Mouse (Mus musculus) stomach, embryonic 15.5 days (tissue): Measurements from ENCODE around the gene Gm20388. TPM values are rescaled to one million over a fixed set of nuclear protein-coding genes. Genes with fewer than 3 reads are reported as not detected.

Experiments used
- ATAC-seq: fragments of 200-750 bp; cut with Nextera tagmentation; 2 replicates; pipeline ENCODE4 v1.8.0; 2017; ENCODE audit warnings: low read depth, moderate number of reproducible peaks, moderate TSS enrichment; ENCODE audit not compliant: insufficient read depth, low FRiP score
- H3K27ac ChIP-seq: fragments of 300-500 bp; sonication (generic); 2 replicates; pipeline ENCODE4 v1.5.1; 2015; ENCODE audit warnings: mild to moderate bottlenecking, inconsistent platforms
- H3K27me3 ChIP-seq: fragments of 300-500 bp; sonication (generic); replicated peaks from 2 replicates; pipeline ENCODE4 v1.6.1; 2015; ENCODE audit warnings: inconsistent platforms
- H3K36me3 ChIP-seq: fragments of 300-500 bp; sonication (generic); 2 replicates; pipeline ENCODE4 v1.6.1; 2015; ENCODE audit warnings: inconsistent platforms
- H3K4me1 ChIP-seq: fragments of 300-500 bp; sonication (generic); 2 replicates; pipeline ENCODE4 v1.6.1; 2015; ENCODE audit warnings: inconsistent platforms
- H3K4me2 ChIP-seq: fragments of 300-500 bp; sonication (generic); 2 replicates; pipeline ENCODE4 v1.6.1; 2015; ENCODE audit warnings: mild to moderate bottlenecking, inconsistent platforms
- H3K4me3 ChIP-seq: fragments of 300-500 bp; sonication (generic); replicated peaks from 2 replicates; pipeline ENCODE4 v1.5.1; 2015; ENCODE audit warnings: inconsistent platforms
- H3K9ac ChIP-seq: fragments of 300-500 bp; sonication (generic); 2 replicates; pipeline ENCODE4 v1.6.1; 2015; ENCODE audit warnings: inconsistent platforms
- H3K9me3 ChIP-seq: fragments of 300-500 bp; sonication (generic); 2 replicates; pipeline ENCODE4 v1.6.1; 2016; ENCODE audit warnings: inconsistent platforms
- WGBS: fragments of 180-500 bp; shearing (Covaris S2); methylation state at CpG from one replicate; pipeline ENCODE4 v1.1.7; 2015; 5-methylcytosine and 5-hydroxymethylcytosine counted together
- polyA plus RNA-seq: library from polyadenylated mRNA; unstranded; fragments of >200 nt; fragmentation: Nextera tagmentation; extraction: Ambion mirVana; gene quantifications from 2 replicates; pipeline ENCODE4 v1.2.1, GENCODE M21; 2015

The Gm20388 gene
- polyA plus RNA-seq, 1 experiment from 2014 or later = not detected

DNA sequence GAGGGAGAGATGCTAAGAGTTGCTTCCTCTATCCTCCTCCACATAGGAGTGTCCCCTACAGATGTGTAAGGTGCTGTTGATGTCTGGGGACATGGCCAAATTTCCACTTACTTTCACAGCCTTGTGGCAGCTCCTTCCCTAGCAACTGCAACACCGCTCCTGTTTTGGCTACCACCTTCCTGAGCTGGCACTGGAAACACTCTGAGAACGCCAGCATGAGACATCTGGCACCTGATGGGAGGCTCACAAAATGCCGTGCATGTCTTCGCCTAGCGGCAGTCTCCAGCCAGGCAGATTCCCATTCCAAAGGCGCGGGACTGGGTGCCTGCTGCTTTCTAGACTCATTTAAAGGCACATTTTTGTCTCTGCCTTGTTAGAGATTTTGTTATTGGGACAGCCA, 226.0 kb downstream of the Gm20388 start:
- no peak for ATAC-seq
- H3K9ac ChIP-seq = no peak overlapping the region
- 0 out of 2 replicates have a peak, but pooled peaks cover 2% of the 10 kb centered on the region for H3K27me3 ChIP-seq
- no peaks in the 10 kb centered on the region for H3K4me1 ChIP-seq
- H3K36me3 ChIP-seq = no peaks in the 10 kb centered on the region
- no peaks in the 10 kb centered on the region for H3K9me3 ChIP-seq
- no peak overlapping the region for H3K27ac ChIP-seq
- no peak overlapping the region for H3K4me3 ChIP-seq
- 65% methylated on average over 7 of the region's 7 CpGs for WGBS
- no peak overlapping the region for H3K4me2 ChIP-seq

DNA sequence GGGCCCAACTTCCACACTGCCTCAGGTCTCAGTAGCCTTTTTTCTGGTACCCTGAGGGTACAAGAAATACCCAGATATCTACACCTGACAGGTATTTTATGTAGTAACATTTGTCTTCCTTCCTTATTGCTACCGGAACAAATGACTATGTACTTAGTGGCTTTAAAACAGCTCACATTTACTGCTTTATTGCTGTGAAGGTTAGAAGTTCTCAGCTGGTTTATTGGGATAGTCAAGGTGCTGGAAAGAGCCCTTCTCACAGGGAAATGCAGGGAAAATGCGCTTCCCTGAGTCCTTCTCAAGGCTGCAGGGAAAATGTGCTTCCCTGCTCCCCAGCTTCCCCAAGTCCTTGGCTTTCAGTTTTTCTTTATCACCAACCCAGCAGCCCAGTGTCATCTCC, 228.3 kb downstream of the Gm20388 start:
- WGBS = 85% methylated on average over 2 of the region's 2 CpGs
- Histone ChIP-seq H3K27me3 (0 out of 2 replicates have a peak, but pooled peaks cover 2% of the 10 kb centered on the region), H3K4me3 (no peak overlapping the region), H3K4me1 (no peaks in the 10 kb centered on the region), H3K9ac (no peak overlapping the region), H3K36me3 (no peaks in the 10 kb centered on the region), H3K4me2 (no peak overlapping the region), H3K27ac (no peak overlapping the region), H3K9me3 (no peaks in the 10 kb centered on the region)
- no peak for ATAC-seq

DNA sequence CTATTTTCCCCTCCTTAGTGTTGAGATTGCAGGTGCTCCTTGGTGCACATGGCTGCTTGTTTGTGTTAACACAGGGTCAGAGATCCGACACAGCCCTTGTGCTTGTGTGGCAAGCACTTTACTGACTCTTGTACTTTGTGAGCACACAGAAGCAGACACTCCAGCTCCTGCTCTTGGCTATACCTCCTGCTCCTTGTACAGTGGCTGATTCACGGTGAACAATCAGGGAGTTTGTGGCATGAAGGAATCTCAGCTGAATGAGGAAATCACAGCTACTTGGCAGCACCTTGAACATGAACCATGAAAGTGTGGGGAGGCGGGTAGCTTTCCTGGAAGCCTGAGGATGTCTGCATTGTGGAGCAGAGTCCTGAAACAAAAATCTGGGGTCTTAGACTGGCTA, 230.1 kb downstream of the Gm20388 start:
- Histone ChIP-seq H3K4me1 (no peaks in the 10 kb centered on the region), H3K9ac (no peak overlapping the region), H3K9me3 (no peaks in the 10 kb centered on the region), H3K4me2 (no peak overlapping the region), H3K4me3 (no peak overlapping the region), H3K27me3 (0 out of 2 replicates have a peak, but pooled peaks cover 2% of the 10 kb centered on the region), H3K27ac (no peak overlapping the region), H3K36me3 (no peaks in the 10 kb centered on the region)
- ATAC-seq = no peak
- 66% methylated on average over 3 of the region's 3 CpGs for WGBS

DNA sequence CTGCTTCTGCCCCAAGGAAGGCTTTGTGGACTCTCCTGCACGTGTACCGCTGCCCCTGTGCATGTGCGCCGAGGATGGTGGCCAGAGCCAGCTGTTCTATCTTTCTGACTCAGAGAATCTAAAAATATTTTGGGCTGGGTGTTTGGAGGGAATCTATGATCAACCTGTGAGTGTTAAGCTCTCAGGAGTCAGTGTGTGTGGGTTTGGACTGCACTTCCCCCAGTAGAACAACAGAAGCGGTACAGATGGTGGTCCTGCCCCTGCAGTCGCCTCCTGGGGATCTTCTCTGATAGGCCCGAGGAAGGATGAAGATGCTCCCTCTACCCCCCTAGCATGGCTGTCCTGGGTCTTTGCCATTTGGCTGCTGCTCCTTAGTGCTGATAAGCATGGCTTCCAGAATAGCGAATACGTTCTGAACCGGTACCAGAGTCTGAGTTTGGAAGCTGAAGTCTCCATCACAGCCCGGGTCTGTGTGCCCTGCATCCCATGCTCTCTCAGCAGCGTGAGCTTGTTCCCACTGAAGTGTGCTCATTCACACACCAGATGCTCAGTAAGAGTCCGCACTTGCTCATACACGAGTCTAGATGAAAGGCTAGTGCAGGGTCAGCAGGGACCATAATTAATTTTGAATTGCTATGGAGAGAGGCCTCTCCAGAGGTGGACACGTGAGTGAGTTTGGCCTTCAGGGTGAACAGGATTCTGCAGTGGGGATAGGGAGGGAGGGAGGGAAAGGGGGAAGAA, 233.4 kb downstream of the Gm20388 start:
- Histone ChIP-seq H3K9ac (no peak overlapping the region), H3K36me3 (no peaks in the 10 kb centered on the region), H3K4me3 (no peak overlapping the region), H3K4me2 (no peak overlapping the region), H3K27me3 (no peaks in the 10 kb centered on the region), H3K27ac (no peak overlapping the region), H3K9me3 (no peaks in the 10 kb centered on the region), H3K4me1 (no peaks in the 10 kb centered on the region)
- ATAC-seq = no peak
- WGBS = 63% methylated on average over 15 of the region's 15 CpGs

DNA sequence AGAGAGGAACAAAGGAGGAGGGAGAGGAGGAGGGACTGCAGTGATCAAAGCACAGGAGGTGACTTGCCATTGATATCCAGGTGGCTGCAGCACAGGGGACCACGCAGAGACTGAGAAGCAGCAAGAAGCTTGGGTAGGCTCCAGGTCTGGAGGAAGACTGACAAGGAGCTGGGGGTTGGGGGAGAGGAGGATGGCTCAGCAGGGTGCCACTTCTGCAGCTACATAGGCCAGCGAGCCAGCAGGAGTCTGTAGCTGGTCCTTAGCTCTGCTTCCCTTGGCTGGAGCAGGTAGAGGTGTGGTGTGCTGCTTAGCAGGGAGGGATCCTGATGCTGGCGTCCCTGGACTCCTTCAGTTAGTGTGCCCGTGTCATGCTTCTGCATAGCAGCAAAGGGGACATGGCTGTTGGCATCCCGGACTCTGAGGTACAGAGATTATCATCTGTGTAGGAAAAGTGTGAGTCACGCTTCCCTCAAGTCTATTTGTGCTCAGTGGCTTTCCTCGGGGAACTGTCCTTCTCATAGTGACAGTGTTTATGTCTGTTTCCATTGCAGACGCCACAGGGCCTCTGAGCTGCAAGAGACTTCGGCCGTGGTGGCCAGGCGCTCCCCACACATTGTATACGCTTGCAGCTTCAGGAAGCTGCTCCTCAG, 234.1 kb downstream of the Gm20388 start:
- no peaks in the 10 kb centered on the region for H3K4me1 ChIP-seq
- no peaks in the 10 kb centered on the region for H3K36me3 ChIP-seq
- H3K27me3 ChIP-seq = no peaks in the 10 kb centered on the region
- ATAC-seq = no peak
- WGBS = 43% methylated on average over 12 of the region's 12 CpGs
- no peaks in the 10 kb centered on the region for H3K9me3 ChIP-seq
- H3K9ac ChIP-seq = no peak overlapping the region
- no peak overlapping the region for H3K27ac ChIP-seq
- H3K4me3 ChIP-seq = no peak overlapping the region
- H3K4me2 ChIP-seq = no peak overlapping the region

DNA sequence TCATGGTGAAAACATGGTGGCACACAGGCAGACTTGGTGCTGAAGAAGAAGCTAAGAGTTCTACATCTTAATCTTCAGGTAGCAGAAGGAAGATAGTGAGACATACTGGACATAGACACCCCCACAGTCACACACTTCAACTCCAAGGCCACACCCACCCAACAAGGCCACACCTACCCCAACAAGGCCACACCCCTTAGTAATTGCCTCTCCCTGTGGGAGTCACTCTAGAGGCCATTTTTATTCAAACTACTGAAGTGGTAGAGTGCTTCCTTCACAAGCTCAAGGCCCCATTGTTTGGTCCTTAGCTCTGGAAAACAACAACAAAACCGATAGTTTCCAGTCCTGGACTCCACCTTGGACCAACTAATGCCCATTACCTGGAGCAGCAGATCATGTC, 235.4 kb downstream of the Gm20388 start:
- no peak overlapping the region for H3K4me2 ChIP-seq
- no peak overlapping the region for H3K4me3 ChIP-seq
- no peaks in the 10 kb centered on the region for H3K36me3 ChIP-seq
- 80% methylated on average over 1 of the region's 1 CpGs for WGBS
- no peak for ATAC-seq
- H3K9ac ChIP-seq = no peak overlapping the region
- H3K4me1 ChIP-seq = no peaks in the 10 kb centered on the region
- no peak overlapping the region for H3K27ac ChIP-seq
- no peaks in the 10 kb centered on the region for H3K9me3 ChIP-seq
- no peaks in the 10 kb centered on the region for H3K27me3 ChIP-seq

DNA sequence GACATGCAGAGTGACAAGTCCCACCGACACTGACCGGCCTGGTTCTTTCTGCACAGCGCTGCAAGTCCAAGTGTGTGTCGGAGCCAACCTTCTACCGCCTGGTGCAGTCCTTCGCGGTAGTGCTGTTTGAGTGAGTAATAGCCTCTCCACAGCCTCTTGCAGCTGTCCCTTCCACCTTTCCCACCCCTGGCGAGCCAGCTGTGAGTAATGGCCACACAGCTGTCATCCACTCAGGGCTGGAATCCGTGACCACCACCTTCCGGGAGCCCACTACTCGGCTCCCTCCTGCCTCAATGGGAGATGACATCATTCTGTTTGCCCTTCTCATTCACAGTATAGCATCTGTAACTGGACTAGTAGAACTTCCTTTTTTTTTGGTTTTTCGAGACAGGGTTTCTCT, 239.4 kb downstream of the Gm20388 start:
- H3K36me3 ChIP-seq = no peaks in the 10 kb centered on the region
- no peaks in the 10 kb centered on the region for H3K9me3 ChIP-seq
- H3K9ac ChIP-seq = no peak overlapping the region
- no peak overlapping the region for H3K4me3 ChIP-seq
- no peak overlapping the region for H3K27ac ChIP-seq
- no peak for ATAC-seq
- WGBS = 45% methylated on average over 12 of the region's 12 CpGs
- 0 out of 2 replicates have a peak, but pooled peaks cover 6% of the 10 kb centered on the region for H3K4me1 ChIP-seq
- H3K4me2 ChIP-seq = no peak overlapping the region
- no peaks in the 10 kb centered on the region for H3K27me3 ChIP-seq

DNA sequence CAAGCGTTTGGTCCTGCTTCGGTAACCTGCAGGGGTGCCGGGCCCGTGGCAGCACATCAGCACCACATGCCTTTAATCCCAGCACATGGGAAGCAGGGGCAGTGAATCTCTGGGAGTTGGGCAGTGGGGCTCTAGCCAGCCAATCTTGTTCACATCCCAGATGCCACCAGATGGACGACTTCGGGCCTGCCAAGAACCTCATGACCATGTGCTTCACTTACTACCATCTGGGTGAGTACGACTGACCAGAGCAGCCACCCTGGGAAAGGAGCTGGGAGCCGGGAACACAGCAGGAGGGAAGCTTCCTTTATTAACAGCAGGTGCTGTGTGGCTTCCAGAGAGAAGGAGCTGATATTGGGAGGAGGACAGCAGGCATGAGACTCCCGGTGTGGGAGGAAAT, 240.5 kb downstream of the Gm20388 start:
- no peaks in the 10 kb centered on the region for H3K9me3 ChIP-seq
- ATAC-seq = no peak
- WGBS = 71% methylated on average over 9 of the region's 9 CpGs

DNA sequence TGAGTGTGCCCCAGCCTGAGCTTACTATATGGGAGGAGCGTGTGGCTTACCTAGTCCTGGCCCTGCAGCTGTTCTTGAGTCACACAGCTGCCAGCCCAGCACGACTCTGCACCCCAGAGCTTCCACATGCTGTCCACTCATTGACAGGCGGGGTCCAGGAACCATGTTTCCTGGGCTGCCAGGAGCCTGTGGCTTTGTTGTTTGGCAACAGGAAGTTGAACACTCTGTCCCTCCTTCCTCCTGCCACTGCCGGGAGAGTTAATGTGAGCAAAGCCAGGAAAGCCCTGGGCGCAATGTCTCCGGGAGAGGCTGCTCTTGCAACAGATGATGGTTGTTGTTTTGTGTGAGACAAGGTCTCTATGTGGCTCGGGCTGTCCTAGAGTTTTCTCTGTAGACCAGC, 242.0 kb downstream of the Gm20388 start:
- 49% methylated on average over 7 of the region's 7 CpGs for WGBS
- no peaks in the 10 kb centered on the region for H3K9me3 ChIP-seq
- H3K27me3 ChIP-seq = no peaks in the 10 kb centered on the region
- H3K4me2 ChIP-seq = no peak overlapping the region
- ATAC-seq = no peak
- 0 out of 2 replicates have a peak, but pooled peaks cover 6% of the 10 kb centered on the region for H3K4me1 ChIP-seq
- H3K36me3 ChIP-seq = no peaks in the 10 kb centered on the region
- no peak overlapping the region for H3K4me3 ChIP-seq
- no peak overlapping the region for H3K9ac ChIP-seq
- H3K27ac ChIP-seq = no peak overlapping the region

More for the DNA sequence above, 240.5 kb downstream of the Gm20388 start:
- H3K4me1 ChIP-seq = 0 out of 2 replicates have a peak, but pooled peaks cover 6% of the 10 kb centered on the region
- no peaks in the 10 kb centered on the region for H3K36me3 ChIP-seq
- no peak overlapping the region for H3K27ac ChIP-seq
- H3K4me3 ChIP-seq = no peak overlapping the region
- no peak overlapping the region for H3K4me2 ChIP-seq
- H3K9ac ChIP-seq = no peak overlapping the region
- no peaks in the 10 kb centered on the region for H3K27me3 ChIP-seq

DNA sequence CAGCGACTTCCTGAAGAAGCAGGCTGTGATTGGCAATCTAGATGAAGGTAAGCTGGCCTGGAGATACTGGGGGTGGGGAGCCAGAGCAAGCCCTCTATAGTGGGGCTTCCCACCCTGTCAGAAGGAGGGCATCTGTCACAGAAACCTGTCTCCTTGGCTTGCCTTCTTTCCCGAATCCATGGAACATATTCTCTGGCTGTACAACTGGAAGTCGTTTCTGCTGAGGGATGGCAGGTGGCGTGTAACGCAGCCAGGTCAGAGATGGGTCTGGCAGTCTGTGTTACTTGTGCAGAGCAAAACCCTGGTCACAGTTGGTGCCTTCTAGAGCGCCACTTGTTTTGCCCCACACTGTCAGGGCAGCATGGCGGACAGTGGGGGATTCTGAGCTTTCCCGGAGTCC, 249.7 kb downstream of the Gm20388 start:
- WGBS = 78% methylated on average over 8 of the region's 8 CpGs
- Histone ChIP-seq H3K36me3 (no peaks in the 10 kb centered on the region), H3K27me3 (no peaks in the 10 kb centered on the region), H3K4me2 (no peak overlapping the region), H3K4me1 (no peaks in the 10 kb centered on the region), H3K9ac (no peak overlapping the region), H3K27ac (no peak overlapping the region), H3K9me3 (no peaks in the 10 kb centered on the region), H3K4me3 (no peak overlapping the region)
- no peak for ATAC-seq

DNA sequence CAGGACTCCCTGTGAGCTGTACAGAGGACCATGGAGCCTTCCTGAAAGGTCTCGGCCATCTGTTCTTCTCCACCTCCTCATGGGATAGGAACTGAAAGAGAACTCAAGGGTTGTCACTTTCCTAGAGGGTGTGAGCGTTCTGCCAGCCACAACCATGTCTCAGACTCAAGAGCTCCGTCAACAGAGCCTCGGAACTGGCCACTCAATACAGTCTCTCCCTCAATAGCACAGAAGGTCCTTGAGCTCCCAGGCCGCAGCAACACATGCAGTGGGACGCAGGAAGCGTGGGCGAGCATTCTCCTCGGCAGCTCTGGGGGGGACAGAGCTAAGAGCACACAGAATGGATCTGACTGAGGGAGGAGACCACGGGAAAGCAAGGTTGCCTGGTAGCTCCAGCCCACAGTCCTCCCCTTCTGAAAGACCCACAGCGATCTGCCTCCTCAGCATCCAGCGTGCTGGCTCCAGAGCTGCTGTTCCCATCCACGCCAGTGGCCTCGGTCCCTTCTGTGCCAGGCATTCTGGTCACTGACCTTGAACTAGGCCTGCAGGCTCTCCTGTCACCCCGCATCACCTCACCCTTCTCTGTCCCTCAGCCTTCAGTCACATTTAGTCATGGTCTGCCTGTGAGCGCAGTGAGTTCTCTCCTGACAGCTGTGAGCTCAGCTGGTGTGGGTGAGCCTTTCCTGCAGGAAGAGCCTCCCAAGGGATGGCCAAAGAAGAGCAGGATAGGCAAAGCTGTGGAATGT, 251.2 kb downstream of the Gm20388 start:
- H3K27me3 ChIP-seq = no peaks in the 10 kb centered on the region

DNA sequence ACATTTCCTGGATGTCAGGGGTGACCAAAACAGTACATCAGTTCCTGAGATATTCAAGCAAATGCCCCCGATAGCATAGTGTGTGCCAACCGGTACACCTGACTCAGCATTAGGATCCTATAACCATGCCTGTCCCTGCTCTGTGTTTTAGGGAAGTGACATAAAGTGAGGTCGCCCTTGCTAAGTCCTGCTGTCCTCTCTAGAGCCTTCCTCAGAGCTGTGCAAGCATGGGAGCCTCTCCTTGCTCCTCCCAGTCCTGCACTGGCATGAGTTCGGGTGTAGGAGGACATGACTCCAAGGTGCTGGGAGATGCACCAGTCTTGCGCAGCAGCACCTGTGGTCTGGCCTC, 251.7 kb downstream of the Gm20388 start:
- H3K27ac ChIP-seq = no peak overlapping the region
- no peaks in the 10 kb centered on the region for H3K4me1 ChIP-seq
- no peak overlapping the region for H3K4me3 ChIP-seq
- no peaks in the 10 kb centered on the region for H3K36me3 ChIP-seq
- H3K9ac ChIP-seq = no peak overlapping the region
- WGBS = 88% methylated on average over 5 of the region's 5 CpGs
- no peaks in the 10 kb centered on the region; the same call in 1 of the 2 replicates for H3K27me3 ChIP-seq
- no peak for ATAC-seq
- no peak overlapping the region for H3K4me2 ChIP-seq
- no peaks in the 10 kb centered on the region for H3K9me3 ChIP-seq

More for the DNA sequence above, 251.2 kb downstream of the Gm20388 start:
- ATAC-seq = no peak
- Histone ChIP-seq H3K9ac (no peak overlapping the region), H3K4me3 (no peak overlapping the region), H3K27ac (no peak overlapping the region), H3K4me2 (no peak overlapping the region), H3K36me3 (no peaks in the 10 kb centered on the region), H3K9me3 (no peaks in the 10 kb centered on the region), H3K4me1 (no peaks in the 10 kb centered on the region)
- 71% methylated on average over 16 of the region's 16 CpGs for WGBS
